Mouse (Mus musculus) heart, embryonic 16.5 days (tissue): ENCODE results near the gene Henmt1. TPM values are rescaled to one million over a fixed set of nuclear protein-coding genes. Genes with fewer than 3 reads are reported as not detected.

Source experiments
- ATAC-seq: fragments of 200-750 bp; cut with Nextera tagmentation; replicated peaks from 2 replicates; pipeline ENCODE4 v1.8.0; 2017; ENCODE audit warnings: moderate number of reproducible peaks; ENCODE audit not compliant: insufficient read depth, low FRiP score; ENCODE audit errors: extremely low read depth
- H3K27ac ChIP-seq: fragments of 300-500 bp; sonication (generic); 2 replicates; pipeline ENCODE4 v1.5.1; 2014; ENCODE audit warnings: mild to moderate bottlenecking, low read length, control low read depth, moderate library complexity
- H3K27me3 ChIP-seq: fragments of 300-500 bp; sonication (generic); 2 replicates; pipeline ENCODE4 v1.6.1; 2014; ENCODE audit warnings: low read length, mixed read lengths; ENCODE audit not compliant: control insufficient read depth, insufficient read depth
- H3K36me3 ChIP-seq: fragments of 300-500 bp; sonication (generic); 2 replicates; pipeline ENCODE4 v1.6.1; 2014; ENCODE audit not compliant: control insufficient read depth, insufficient read depth
- H3K4me1 ChIP-seq: fragments of 300-500 bp; sonication (generic); 2 replicates; pipeline ENCODE4 v1.6.1; 2014; ENCODE audit warnings: low read length, mixed read lengths; ENCODE audit not compliant: control insufficient read depth, insufficient read depth
- H3K4me2 ChIP-seq: fragments of 300-500 bp; sonication (generic); 2 replicates; pipeline ENCODE4 v1.6.1; 2014; ENCODE audit warnings: low read depth, mild to moderate bottlenecking, control low read depth, low read length
- H3K4me3 ChIP-seq: fragments of 300-500 bp; sonication (generic); 2 replicates; pipeline ENCODE4 v1.5.1; 2014; ENCODE audit warnings: mild to moderate bottlenecking, control low read depth, low read length
- H3K9ac ChIP-seq: fragments of 300-500 bp; sonication (generic); 2 replicates; pipeline ENCODE4 v1.6.1; 2014; ENCODE audit warnings: low read length, control low read depth
- H3K9me3 ChIP-seq: fragments of 300-500 bp; sonication (generic); replicated peaks from 2 replicates; pipeline ENCODE4 v1.6.1; 2016; ENCODE audit warnings: low read length; ENCODE audit not compliant: control insufficient read depth
- WGBS: fragments of 180-500 bp; shearing (Covaris S2); extraction: QIAGEN DNeasy Blood & Tissue Kit; methylation state at CpG from one replicate; pipeline ENCODE4 v1.1.7; 2014; 5-methylcytosine and 5-hydroxymethylcytosine counted together
- polyA plus RNA-seq: library from polyadenylated mRNA; unstranded; fragments of >200 nt; fragmentation: Nextera tagmentation; extraction: Ambion mirVana; gene quantifications from 2 replicates; pipeline ENCODE4 v1.2.1, GENCODE M21; 2015

Henmt1 gene
- polyA plus RNA-seq, 1 experiment from 2014 or later: 0.39 TPM

DNA sequence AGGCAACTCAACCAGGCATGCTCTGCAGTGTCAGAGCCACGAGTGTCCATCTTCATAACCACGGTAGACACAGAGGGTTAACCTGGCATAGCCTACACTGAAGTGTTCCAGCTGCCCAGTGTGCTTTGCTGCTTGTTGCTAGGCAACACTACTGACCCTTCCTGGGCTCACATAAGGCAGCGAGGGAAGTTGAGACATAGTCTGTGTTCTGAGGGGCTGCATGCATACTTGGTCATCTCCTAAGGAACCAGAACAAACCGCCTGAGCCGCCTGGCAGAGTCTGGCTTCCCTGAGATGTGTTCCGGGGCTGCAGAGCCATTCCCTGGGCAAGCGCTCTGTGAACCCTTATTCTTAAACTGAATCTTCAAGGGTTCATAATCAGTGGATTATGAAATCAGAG, 21.6 kb downstream of the Henmt1 start:
- whole genome bisulfite sequencing: 41% methylated on average over 7 of the region's 7 CpGs

DNA sequence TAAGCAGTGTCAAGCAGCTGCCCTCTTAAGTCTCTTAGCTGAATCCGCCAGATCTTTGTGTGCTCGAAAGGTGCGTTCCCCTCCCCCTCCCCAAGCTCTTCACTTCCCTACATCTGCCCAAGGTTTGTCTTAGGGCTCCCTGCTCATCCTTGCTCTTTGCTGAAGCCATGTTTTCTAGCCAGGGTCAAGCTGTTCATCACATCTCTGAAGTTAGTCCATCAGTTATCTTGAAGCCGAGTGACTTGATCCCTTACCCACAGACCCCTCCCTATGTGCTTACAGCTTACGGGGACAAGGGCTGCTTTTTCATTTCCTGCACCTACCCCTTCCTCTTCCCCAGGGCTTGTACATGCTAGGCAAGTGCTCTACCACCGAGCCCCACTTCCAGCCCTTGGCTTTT, 22.0 kb downstream of the Henmt1 start:
- Histone ChIP-seq H3K4me1 (no peaks in the 10 kb centered on the region), H3K27ac (no peak overlapping the region), H3K9ac (no peak overlapping the region), H3K4me3 (no peak overlapping the region), H3K4me2 (peak overlapping the region; percentile 13; the same call in 1 of the 2 replicates), H3K27me3 (no peaks in the 10 kb centered on the region), H3K9me3 (no peaks in the 10 kb centered on the region), H3K36me3 (0 out of 2 replicates have a peak, but pooled peaks cover 3% of the 10 kb centered on the region)
- 47% methylated on average over 6 of the region's 6 CpGs for WGBS
- ATAC-seq: no peak

More for the DNA sequence above, 21.6 kb downstream of the Henmt1 start:
- Histone ChIP-seq H3K4me2 (peak overlapping the region; percentile 13; the same call in 1 of the 2 replicates), H3K4me3 (0 out of 2 replicates have a peak overlapping the region, but pooled peaks have one; percentile 2), H3K27ac (no peak overlapping the region), H3K9me3 (no peaks in the 10 kb centered on the region), H3K9ac (no peak overlapping the region), H3K4me1 (no peaks in the 10 kb centered on the region), H3K36me3 (0 out of 2 replicates have a peak, but pooled peaks cover 3% of the 10 kb centered on the region), H3K27me3 (no peaks in the 10 kb centered on the region)
- ATAC-seq: no peak

DNA sequence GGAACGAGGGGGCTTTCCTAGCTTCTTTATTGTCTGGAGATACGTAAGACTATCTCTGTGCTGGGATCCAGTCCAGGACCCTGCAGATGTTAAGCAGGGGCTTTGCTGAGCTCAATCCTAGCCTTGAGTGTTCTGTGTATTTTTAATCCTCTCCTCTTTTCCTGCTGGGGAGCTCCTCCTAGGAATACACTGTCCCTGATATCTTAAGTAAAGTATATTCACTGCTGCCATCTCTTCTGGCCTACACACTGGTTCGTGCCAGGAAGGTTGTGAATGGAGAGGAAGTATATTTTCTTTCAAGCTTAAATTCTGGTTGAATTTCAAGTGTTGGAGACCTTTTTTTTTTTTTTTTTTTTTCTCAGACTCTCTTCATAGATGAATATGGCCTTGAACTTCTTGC, 23.6 kb downstream of the Henmt1 start:
- no peak overlapping the region for H3K4me3 ChIP-seq
- 52% methylated on average over 3 of the region's 3 CpGs for WGBS
- no peak overlapping the region for H3K27ac ChIP-seq

DNA sequence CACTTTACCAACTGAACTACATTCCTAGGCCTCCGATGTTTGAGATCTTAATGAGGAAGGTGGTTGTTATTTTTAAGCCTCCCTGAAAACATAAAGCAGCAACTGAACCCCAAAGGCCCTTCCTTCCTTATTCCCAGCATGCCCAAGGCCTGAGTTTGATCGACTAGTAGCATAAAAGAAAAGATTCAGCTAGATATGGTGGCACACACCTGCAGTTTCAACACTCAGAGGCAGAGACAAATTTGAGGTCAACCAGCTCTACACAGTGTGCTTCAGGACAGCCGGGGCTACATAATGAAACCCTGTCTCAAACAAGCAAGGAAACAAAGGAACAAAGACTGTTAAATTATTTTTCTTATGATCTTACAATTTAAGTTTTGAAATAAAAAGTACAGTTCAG, 24.1 kb downstream of the Henmt1 start:
- Histone ChIP-seq H3K9me3 (no peaks in the 10 kb centered on the region), H3K4me3 (no peak overlapping the region), H3K4me2 (no peak overlapping the region), H3K4me1 (no peaks in the 10 kb centered on the region), H3K27ac (no peak overlapping the region), H3K36me3 (0 out of 2 replicates have a peak, but pooled peaks cover 3% of the 10 kb centered on the region), H3K27me3 (no peaks in the 10 kb centered on the region), H3K9ac (no peak overlapping the region)
- no peak for ATAC-seq
- 67% methylated on average over 3 of the region's 3 CpGs for WGBS

More for the DNA sequence above, 23.6 kb downstream of the Henmt1 start:
- Histone ChIP-seq H3K36me3 (0 out of 2 replicates have a peak, but pooled peaks cover 3% of the 10 kb centered on the region), H3K9me3 (no peaks in the 10 kb centered on the region), H3K4me1 (no peaks in the 10 kb centered on the region), H3K27me3 (no peaks in the 10 kb centered on the region), H3K4me2 (no peak overlapping the region), H3K9ac (no peak overlapping the region)
- no peak for ATAC-seq

DNA sequence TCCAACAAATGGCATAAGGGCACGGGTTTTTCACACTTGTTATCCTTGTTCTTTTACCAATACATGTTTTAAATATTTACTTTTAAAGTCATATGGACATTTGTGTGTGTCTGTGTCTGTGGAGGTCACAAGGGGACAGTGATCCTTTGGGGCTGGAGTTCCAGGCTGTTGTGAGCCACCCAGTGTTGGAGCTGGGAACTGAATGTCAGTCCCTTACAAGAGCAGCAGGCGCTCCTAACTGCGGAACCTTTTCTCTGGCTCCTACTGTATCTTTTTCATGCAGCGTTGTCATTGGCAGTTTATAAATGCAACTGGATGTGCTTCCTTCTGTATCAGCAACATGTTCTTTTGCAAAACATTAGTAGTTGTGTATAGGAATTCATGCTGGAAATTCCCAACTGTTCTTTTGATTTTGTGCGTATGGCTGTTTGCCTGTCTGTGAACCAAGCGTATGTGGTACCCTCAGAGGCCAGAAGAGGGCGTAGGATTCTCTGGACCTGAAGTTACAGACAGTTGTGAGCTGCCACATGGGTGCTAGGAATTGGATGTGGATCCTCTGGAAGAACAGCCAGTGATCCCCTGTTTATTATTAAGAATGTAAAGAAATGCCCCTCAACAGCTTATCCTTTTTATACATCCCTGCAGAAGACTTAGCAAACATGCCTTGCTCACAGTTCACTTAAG, 24.8 kb downstream of the Henmt1 start:
- Histone ChIP-seq H3K27ac (no peak overlapping the region), H3K4me1 (no peaks in the 10 kb centered on the region), H3K9me3 (no peaks in the 10 kb centered on the region), H3K27me3 (no peaks in the 10 kb centered on the region), H3K9ac (no peak overlapping the region), H3K36me3 (0 out of 2 replicates have a peak, but pooled peaks cover 3% of the 10 kb centered on the region), H3K4me2 (no peak overlapping the region), H3K4me3 (no peak overlapping the region)
- WGBS: 73% methylated on average over 7 of the region's 7 CpGs
- ATAC-seq: no peak

DNA sequence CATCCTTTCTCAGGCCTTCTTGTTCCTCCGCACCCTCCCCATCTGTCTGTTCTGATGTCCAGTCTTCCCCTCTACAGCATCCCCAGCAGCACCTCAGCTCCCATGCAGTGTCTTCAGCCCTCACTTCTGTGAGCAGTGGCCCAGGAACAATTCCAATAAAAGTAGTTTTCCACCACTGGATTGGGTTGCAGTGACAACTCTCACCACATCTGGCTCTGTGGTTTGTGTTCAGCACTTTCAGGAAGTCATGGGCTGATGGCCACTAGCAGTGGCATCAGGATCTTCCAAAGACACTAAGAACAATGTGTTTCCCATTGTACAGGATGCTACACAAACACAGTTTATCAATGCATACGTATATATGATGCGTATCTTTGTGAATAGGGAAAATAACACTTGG, 26.4 kb downstream of the Henmt1 start:
- Histone ChIP-seq H3K36me3 (0 out of 2 replicates have a peak, but pooled peaks cover 3% of the 10 kb centered on the region), H3K4me3 (no peak overlapping the region), H3K4me2 (no peak overlapping the region), H3K4me1 (no peaks in the 10 kb centered on the region), H3K9ac (no peak overlapping the region), H3K9me3 (no peaks in the 10 kb centered on the region), H3K27me3 (no peaks in the 10 kb centered on the region), H3K27ac (no peak overlapping the region)
- no peak for ATAC-seq
- 89% methylated on average over 3 of the region's 3 CpGs for WGBS

DNA sequence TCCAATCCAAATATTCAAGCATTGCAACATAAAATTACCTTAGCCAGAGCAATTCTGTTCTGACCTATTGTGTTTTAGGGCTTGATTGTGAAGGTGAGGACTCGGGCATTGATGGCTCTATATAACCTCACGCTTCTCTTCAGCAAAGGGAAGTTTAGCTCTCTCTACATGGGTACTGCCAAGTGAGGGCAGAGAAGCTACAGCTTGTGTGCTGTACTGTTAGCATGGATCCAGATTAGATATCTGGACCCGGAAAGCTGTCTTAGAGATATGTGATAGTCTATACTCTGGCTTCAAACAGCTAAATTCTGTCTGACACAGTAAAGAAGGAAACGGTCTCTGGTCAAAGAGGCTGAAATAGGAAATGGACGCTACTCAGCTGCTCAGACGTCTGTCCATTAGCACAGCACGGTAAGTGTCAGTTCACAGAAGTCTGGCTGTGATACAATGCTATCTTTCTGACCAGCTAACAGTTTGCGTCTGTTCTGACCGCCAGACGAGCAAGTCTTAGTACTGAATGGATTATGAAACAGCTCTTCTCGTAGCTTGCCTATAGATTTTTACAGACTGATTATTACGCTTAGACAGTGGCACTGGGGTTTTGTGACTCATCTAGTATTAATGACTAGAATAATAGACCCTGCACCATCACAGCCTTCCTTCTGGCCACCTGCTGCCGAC, 34.4 kb downstream of the Henmt1 start:
- Histone ChIP-seq H3K9me3 (no peaks in the 10 kb centered on the region), H3K4me1 (no peaks in the 10 kb centered on the region), H3K4me2 (no peak overlapping the region), H3K4me3 (no peak overlapping the region), H3K36me3 (peaks cover 19% of the 10 kb centered on the region), H3K27ac (no peak overlapping the region), H3K9ac (no peak overlapping the region), H3K27me3 (no peaks in the 10 kb centered on the region)
- ATAC-seq: no peak
- 71% methylated on average over 13 of the region's 13 CpGs for WGBS

DNA sequence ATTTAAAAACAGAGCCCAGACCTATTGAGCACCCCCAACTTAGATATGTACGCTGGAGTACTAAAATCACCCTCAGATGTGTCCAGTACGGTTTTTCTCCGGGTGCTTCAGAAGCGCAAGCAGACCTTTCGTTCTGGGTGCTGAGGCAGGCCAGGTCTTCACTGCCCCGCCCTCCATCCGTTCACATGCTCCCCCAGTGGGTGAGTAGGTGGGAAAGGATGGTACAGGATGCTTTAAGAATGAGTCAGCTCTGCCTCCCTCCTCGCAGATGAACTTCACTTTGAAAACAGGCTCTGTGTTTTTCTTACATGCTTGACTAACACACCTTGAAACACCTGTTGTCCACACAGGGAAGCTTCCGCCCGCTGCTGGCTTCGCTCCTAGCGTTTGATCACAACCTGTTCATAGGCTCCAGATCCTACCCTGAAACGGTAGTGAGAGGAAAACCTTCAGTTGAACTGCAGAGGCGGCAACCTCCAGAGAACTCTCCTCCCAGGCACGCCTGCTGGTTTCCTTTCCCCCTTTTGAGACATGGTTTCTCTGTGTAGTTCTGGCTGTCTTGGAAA, 35.3 kb downstream of the Henmt1 start:
- H3K27ac ChIP-seq: no peak overlapping the region
- no peak overlapping the region for H3K9ac ChIP-seq
- H3K36me3 ChIP-seq: peaks cover 27% of the 10 kb centered on the region
- no peak for ATAC-seq
- no peak overlapping the region for H3K4me3 ChIP-seq
- no peaks in the 10 kb centered on the region for H3K27me3 ChIP-seq
- WGBS: 80% methylated on average over 15 of the region's 15 CpGs
- no peaks in the 10 kb centered on the region for H3K4me1 ChIP-seq
- H3K9me3 ChIP-seq: no peaks in the 10 kb centered on the region
- no peak overlapping the region for H3K4me2 ChIP-seq
